Comparison of ENCODE assay signal across 17 mouse cellular contexts in the genomic region with DNA sequence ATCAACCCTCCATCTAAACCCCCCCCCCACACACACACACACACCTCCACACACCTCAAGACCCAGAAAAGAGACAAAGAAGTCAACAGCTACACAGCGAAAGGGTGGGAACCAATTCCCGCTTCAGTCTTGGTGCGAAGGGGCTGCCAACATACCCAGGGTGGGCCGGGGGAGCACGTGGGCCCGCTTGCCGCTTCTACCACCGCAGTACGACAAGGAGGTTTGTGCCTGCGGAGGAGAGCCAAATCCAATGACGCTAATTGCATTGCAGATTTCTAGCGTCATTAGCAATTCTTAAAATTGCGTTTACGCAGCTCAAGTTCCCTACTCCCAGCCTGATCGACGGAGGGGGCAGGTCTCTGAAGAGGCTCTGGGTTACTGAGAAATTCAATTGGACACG.
DNase-seq lines count a peak whose midpoint lies in the region; ATAC-seq and TF ChIP-seq lines count a peak whose summit lies in the region.
"Had no signal": no experiment of that assay in that cellular context is flagged by ENCODE, and none has a peak within 500 bp of the region (broad histone marks: within the 10 kb centered on the region; RNA-seq: fewer than 3 reads in every experiment).

No protein-coding gene starts in this region.

- 51% methylated on average over 17 of the region's 17 CpGs for WGBS in forebrain, embryonic 13.5 days
- 64% methylated on average over 17 of the region's 17 CpGs for WGBS in forebrain, embryonic 10.5 days
- 49% methylated on average over 17 of the region's 17 CpGs for WGBS in hindbrain, embryonic 15.5 days
- WGBS in hindbrain, embryonic 13.5 days: 53% methylated on average over 17 of the region's 17 CpGs
- WGBS in forebrain, embryonic 16.5 days: 26% methylated on average over 17 of the region's 17 CpGs

- H3K36me3 ChIP-seq in forebrain, embryonic 13.5 days (ENCODE audit: poor library complexity, severe bottlenecking): no peaks in the 10 kb centered on the region
- H3K36me3 ChIP-seq in forebrain, embryonic 10.5 days (replicated peaks): no peaks in the 10 kb centered on the region
- H3K36me3 ChIP-seq in hindbrain, embryonic 15.5 days: no peaks in the 10 kb centered on the region
- no peaks in the 10 kb centered on the region for H3K36me3 ChIP-seq in hindbrain, embryonic 13.5 days
- H3K36me3 ChIP-seq in E14TG2a.4 (ENCODE audit: insufficient read depth, low read length): no peaks in the 10 kb centered on the region
- H3K36me3 ChIP-seq in forebrain, embryonic 16.5 days (ENCODE audit: control insufficient read depth, insufficient read depth): no peaks in the 10 kb centered on the region
- H3K36me3 ChIP-seq: heart, embryonic 12.5 days; hindbrain, embryonic 10.5 days; intestine, embryonic 15.5 days had no signal

- H3K27me3 ChIP-seq in forebrain, embryonic 13.5 days: 0 out of 2 replicates have a peak, but pooled peaks cover 6% of the 10 kb centered on the region
- peaks cover 29% of the 10 kb centered on the region for H3K27me3 ChIP-seq in forebrain, embryonic 10.5 days (ENCODE audit: poor library complexity, severe bottlenecking)
- no peaks in the 10 kb centered on the region for H3K27me3 ChIP-seq in hindbrain, embryonic 15.5 days
- H3K27me3 ChIP-seq in hindbrain, embryonic 13.5 days: no peaks in the 10 kb centered on the region
- peaks cover 43% of the 10 kb centered on the region for H3K27me3 ChIP-seq in E14TG2a.4 (ENCODE audit: insufficient read depth, low read length)
- H3K27me3 ChIP-seq in forebrain, embryonic 16.5 days (replicated peaks; ENCODE audit: control insufficient read depth, insufficient read depth, low read length): no peaks in the 10 kb centered on the region
- H3K27me3 ChIP-seq: heart, embryonic 12.5 days; intestine, embryonic 15.5 days; Patski had no signal

- peaks cover 13% of the 10 kb centered on the region for H3K4me1 ChIP-seq in forebrain, embryonic 13.5 days
- peaks cover 11% of the 10 kb centered on the region for H3K4me1 ChIP-seq in forebrain, embryonic 10.5 days
- H3K4me1 ChIP-seq in hindbrain, embryonic 15.5 days (replicated peaks): peaks cover 4% of the 10 kb centered on the region
- H3K4me1 ChIP-seq in hindbrain, embryonic 13.5 days (replicated peaks): peaks cover 19% of the 10 kb centered on the region
- H3K4me1 ChIP-seq in E14TG2a.4 (replicated peaks; ENCODE audit: low read depth, low read length): peaks cover 24% of the 10 kb centered on the region
- H3K4me1 ChIP-seq in forebrain, embryonic 16.5 days (replicated peaks; ENCODE audit: control insufficient read depth, insufficient read depth, low read length): peaks cover 26% of the 10 kb centered on the region

- H3K9me3 ChIP-seq in forebrain, embryonic 13.5 days (replicated peaks): no peaks in the 10 kb centered on the region
- peaks cover 3% of the 10 kb centered on the region; the same call in 1 of the 2 replicates for H3K9me3 ChIP-seq in forebrain, embryonic 10.5 days
- H3K9me3 ChIP-seq in hindbrain, embryonic 15.5 days: no peaks in the 10 kb centered on the region
- peaks cover 3% of the 10 kb centered on the region; the same call in 1 of the 2 replicates for H3K9me3 ChIP-seq in hindbrain, embryonic 13.5 days
- no peaks in the 10 kb centered on the region for H3K9me3 ChIP-seq in E14TG2a.4 (ENCODE audit: low read length)
- no peaks in the 10 kb centered on the region for H3K9me3 ChIP-seq in forebrain, embryonic 16.5 days (ENCODE audit: control insufficient read depth, low read length)
- H3K9me3 ChIP-seq: hindbrain, embryonic 10.5 days; intestine, embryonic 15.5 days had no signal

- no peak overlapping the region for H3K9ac ChIP-seq in forebrain, embryonic 13.5 days
- H3K9ac ChIP-seq in hindbrain, embryonic 15.5 days: no peak overlapping the region
- H3K9ac ChIP-seq in hindbrain, embryonic 13.5 days: no peak overlapping the region
- H3K9ac ChIP-seq in forebrain, embryonic 16.5 days (replicated peaks; ENCODE audit: low read depth, low read length): no peak overlapping the region; the same call in 1 of the 2 replicates
- H3K9ac ChIP-seq: heart, embryonic 12.5 days; intestine, embryonic 15.5 days had no signal

- H3K4me2 ChIP-seq in forebrain, embryonic 13.5 days: peak overlapping the region; percentile 10; the same call in 1 of the 2 replicates
- H3K4me2 ChIP-seq in hindbrain, embryonic 15.5 days: 0 out of 2 replicates have a peak overlapping the region, but pooled peaks have one; percentile 10
- no peak overlapping the region for H3K4me2 ChIP-seq in hindbrain, embryonic 13.5 days
- H3K4me2 ChIP-seq in forebrain, embryonic 16.5 days (ENCODE audit: low read length): peak overlapping the region; percentile 33
- H3K4me2 ChIP-seq: heart, embryonic 12.5 days; intestine, embryonic 15.5 days had no signal

- DNase-seq in forebrain, embryonic 10.5 days (ENCODE audit: extremely low spot score, low spot score): no peak
- no peak for DNase-seq in cerebellum, adult 8-10 months
- DNase-seq: adrenal gland, postnatal 14 days; cerebellum, adult 18-20 months; cerebellum, postnatal 10 days; gastrocnemius, postnatal 14 days; kidney, adult 2 months had no signal

- TF ChIP-seq CTCF in E14TG2a.4 (conservative IDR thresholded peaks at IDR 0.05; ENCODE audit: low read length): no peak

- H3K4me3 ChIP-seq in forebrain, embryonic 13.5 days: no peak overlapping the region
- no peak overlapping the region for H3K4me3 ChIP-seq in forebrain, embryonic 10.5 days
- H3K4me3 ChIP-seq in hindbrain, embryonic 15.5 days: no peak overlapping the region
- no peak overlapping the region for H3K4me3 ChIP-seq in hindbrain, embryonic 13.5 days
- H3K4me3 ChIP-seq in E14TG2a.4 (replicated peaks; ENCODE audit: low read length): peak overlapping the region; percentile 17; the same call in 1 of the 2 replicates
- H3K4me3 ChIP-seq in forebrain, embryonic 16.5 days (replicated peaks; ENCODE audit: low read length): no peak overlapping the region
- H3K4me3 ChIP-seq: heart, embryonic 12.5 days; hindbrain, embryonic 10.5 days; intestine, embryonic 15.5 days had no signal

- peak; percentile 62 for ATAC-seq in forebrain, embryonic 13.5 days
- ATAC-seq in hindbrain, embryonic 15.5 days (ENCODE audit: low FRiP score, low read depth): peak; percentile 40; the same call in 1 of the 2 replicates
- ATAC-seq in hindbrain, embryonic 13.5 days (ENCODE audit: low FRiP score): no peak
- peak; percentile 67 for ATAC-seq in forebrain, embryonic 16.5 days
- ATAC-seq: activated CD4-positive, CD25-positive, alpha-beta regulatory T cell, adult 4 months; intestine, embryonic 15.5 days; Patski had no signal

- H3K27ac ChIP-seq in forebrain, embryonic 13.5 days: no peak overlapping the region
- H3K27ac ChIP-seq in forebrain, embryonic 10.5 days: no peak overlapping the region
- no peak overlapping the region for H3K27ac ChIP-seq in hindbrain, embryonic 15.5 days (replicated peaks)
- no peak overlapping the region for H3K27ac ChIP-seq in hindbrain, embryonic 13.5 days
- H3K27ac ChIP-seq in forebrain, embryonic 16.5 days (ENCODE audit: low read length): peak overlapping the region; percentile 40; the same call in 1 of the 2 replicates
- H3K27ac ChIP-seq: hindbrain, embryonic 10.5 days; intestine, embryonic 15.5 days had no signal
